Comparison of ENCODE assay signal across 9 mouse cellular contexts in genomic region chr2:143776448-143776847, GRCm38 (mm10).
DNase-seq lines count a peak whose midpoint lies in the region; ATAC-seq and TF ChIP-seq lines count a peak whose summit lies in the region.
"Had no signal": no experiment of that assay in that cellular context is flagged by ENCODE, and none has a peak within 500 bp of the region (broad histone marks: within the 10 kb centered on the region; RNA-seq: fewer than 3 reads in every experiment).

No protein-coding gene starts in this region.

- H3K9me3 ChIP-seq in forebrain, embryonic 14.5 days (replicated peaks; ENCODE audit: control insufficient read depth, low read length): 0 out of 2 replicates have a peak, but pooled peaks cover 3% of the 10 kb centered on the region
- 0 out of 2 replicates have a peak, but pooled peaks cover 3% of the 10 kb centered on the region for H3K9me3 ChIP-seq in forebrain, embryonic 12.5 days
- H3K9me3 ChIP-seq in liver, embryonic 14.5 days (ENCODE audit: control insufficient read depth, low read length): no peaks in the 10 kb centered on the region
- H3K9me3 ChIP-seq: liver, embryonic 13.5 days had no signal

- no peak overlapping the region for H3K9ac ChIP-seq in forebrain, embryonic 14.5 days (ENCODE audit: low read length)
- no peak overlapping the region for H3K9ac ChIP-seq in forebrain, embryonic 12.5 days
- no peak overlapping the region for H3K9ac ChIP-seq in liver, embryonic 14.5 days (replicated peaks)
- H3K9ac ChIP-seq: liver, embryonic 13.5 days had no signal

- no peaks in the 10 kb centered on the region for H3K36me3 ChIP-seq in forebrain, embryonic 14.5 days (ENCODE audit: control insufficient read depth, insufficient read depth, low read length)
- no peaks in the 10 kb centered on the region for H3K36me3 ChIP-seq in forebrain, embryonic 12.5 days (replicated peaks)
- no peaks in the 10 kb centered on the region for H3K36me3 ChIP-seq in liver, embryonic 14.5 days (replicated peaks; ENCODE audit: control insufficient read depth, insufficient read depth, low read depth)
- H3K36me3 ChIP-seq: liver, embryonic 13.5 days had no signal

- no peaks in the 10 kb centered on the region for H3K27me3 ChIP-seq in forebrain, embryonic 14.5 days (replicated peaks; ENCODE audit: control insufficient read depth, insufficient read depth, low read length)
- H3K27me3 ChIP-seq in forebrain, embryonic 12.5 days: no peaks in the 10 kb centered on the region
- no peaks in the 10 kb centered on the region for H3K27me3 ChIP-seq in liver, embryonic 14.5 days (ENCODE audit: control insufficient read depth, insufficient read depth, low read length)
- H3K27me3 ChIP-seq: liver, embryonic 13.5 days had no signal

- no peak overlapping the region for H3K4me3 ChIP-seq in forebrain, embryonic 14.5 days (ENCODE audit: low read depth, low read length)
- H3K4me3 ChIP-seq in forebrain, embryonic 12.5 days (replicated peaks): no peak overlapping the region
- no peak overlapping the region for H3K4me3 ChIP-seq in liver, embryonic 14.5 days (ENCODE audit: insufficient read depth in 1 of 2, low read depth in 2 of 2, low read length in 2 of 2)
- H3K4me3 ChIP-seq: liver, embryonic 13.5 days had no signal

- peak; percentile 26; the same call in 1 of the 2 replicates for TF ChIP-seq CTCF in liver, embryonic 14.5 days (IDR thresholded peaks at IDR 0.05; ENCODE audit: low read depth)

- TF ChIP-seq EP300 in liver, embryonic 14.5 days (IDR thresholded peaks at IDR 0.05; ENCODE audit: low read depth): no peak

- 11% methylated on average over 4 of the region's 4 CpGs for WGBS in forebrain, embryonic 14.5 days
- WGBS in forebrain, embryonic 12.5 days: 7% methylated on average over 4 of the region's 4 CpGs
- 11% methylated on average over 4 of the region's 4 CpGs for WGBS in liver, embryonic 14.5 days (ENCODE audit: insufficient replicate concordance)

- H3K4me2 ChIP-seq in forebrain, embryonic 14.5 days (ENCODE audit: low read length): no peak overlapping the region
- no peak overlapping the region for H3K4me2 ChIP-seq in forebrain, embryonic 12.5 days
- H3K4me2 ChIP-seq in liver, embryonic 14.5 days (ENCODE audit: low read depth): no peak overlapping the region
- H3K4me2 ChIP-seq: liver, embryonic 13.5 days had no signal

- DNase-seq in forebrain, embryonic 14.5 days (ENCODE audit: low spot score): peak; percentile 77
- no peak for DNase-seq in liver, embryonic 14.5 days (ENCODE audit: low read depth in 3 of 3, low spot score in 3 of 3)
- no peak for DNase-seq in liver
- DNase-seq in cerebellum, adult 18-20 months: peak; percentile 57 to 68
- DNase-seq in layer of hippocampus, postnatal 14 days (ENCODE audit: low spot score in 2 of 2): peak; percentile 16 to 50
- DNase-seq in frontal cortex, postnatal 25 days (ENCODE audit: low spot score in 2 of 2): no peak
- no peak for DNase-seq in spleen, adult 18-20 months
- DNase-seq: liver, embryonic 13.5 days had no signal

- ATAC-seq in forebrain, embryonic 14.5 days: no peak; the same call in 1 of the 2 replicates
- ATAC-seq in forebrain, embryonic 12.5 days (ENCODE audit: low FRiP score): no peak
- no peak for ATAC-seq in liver, embryonic 14.5 days (ENCODE audit: insufficient read depth)

- H3K4me1 ChIP-seq in forebrain, embryonic 14.5 days (ENCODE audit: control insufficient read depth, insufficient read depth, low read length): no peaks in the 10 kb centered on the region
- H3K4me1 ChIP-seq in forebrain, embryonic 12.5 days: no peaks in the 10 kb centered on the region
- no peaks in the 10 kb centered on the region for H3K4me1 ChIP-seq in liver, embryonic 14.5 days (replicated peaks; ENCODE audit: control insufficient read depth in 2 of 2, insufficient read depth in 2 of 2, low read length in 1 of 2)
- H3K4me1 ChIP-seq: liver, embryonic 13.5 days had no signal

- H3K27ac ChIP-seq in forebrain, embryonic 14.5 days (ENCODE audit: low read depth, low read length): no peak overlapping the region
- H3K27ac ChIP-seq in forebrain, embryonic 12.5 days: no peak overlapping the region
- no peak overlapping the region for H3K27ac ChIP-seq in liver, embryonic 14.5 days
- H3K27ac ChIP-seq: liver, embryonic 13.5 days had no signal

Comparison
In these comparisons a context has a peak if more than half of its experiments do, and no peak if none do; other contexts are left out.
1. DNase-seq: peak in forebrain, embryonic 14.5 days (single experiment), cerebellum, adult 18-20 months (2 of 2) and layer of hippocampus, postnatal 14 days (2 of 2); none in liver, embryonic 14.5 days (0 of 3), liver (single experiment), frontal cortex, postnatal 25 days (0 of 2) and spleen, adult 18-20 months (0 of 2).